Mouse (Mus musculus): ENCODE data around the gene Oxld1.

DNA sequence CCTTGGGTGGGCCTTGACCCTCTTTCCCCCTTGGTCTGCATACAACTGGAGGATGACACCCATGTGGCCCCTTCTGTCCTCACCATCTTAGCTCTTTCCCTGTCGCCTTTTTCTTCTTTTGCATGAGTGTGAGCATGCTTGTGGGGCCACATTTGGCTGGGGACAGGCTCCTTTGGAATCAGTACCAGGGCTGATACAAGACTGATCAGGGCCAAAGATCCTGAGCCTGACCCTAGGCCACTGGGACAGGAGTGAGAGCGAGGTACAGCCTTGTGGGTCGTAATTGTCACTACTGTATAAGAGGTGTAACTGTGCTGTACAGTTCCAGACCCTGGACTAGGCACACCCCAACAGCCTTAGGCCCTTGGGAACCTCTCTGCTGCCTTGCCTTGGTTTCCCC, 36.0 kb upstream of the Oxld1 start:
- no peak for TF ChIP-seq CTCF (IDR thresholded peaks at IDR 0.05; ENCODE audit: low read depth, low read length)
- TF ChIP-seq POLR2A (IDR thresholded peaks at IDR 0.05; ENCODE audit: borderline replicate concordance, low read depth, low read length), result no peak
